Mouse (Mus musculus) myocyte (in vitro differentiated cells): ENCODE measurements around the gene 1110032A03Rik. TPM values are rescaled to one million over a fixed set of nuclear protein-coding genes. Genes with fewer than 3 reads are reported as not detected.
A peak's percentile ranks its signal among the peaks of the same experiment; 100 is the strongest.

ENCODE experiments used
- H3K27me3 ChIP-seq: one replicate; pipeline ENCODE4 v1.6.1; 2011; ENCODE audit not compliant: control insufficient read depth, insufficient read depth, insufficient read length
- H3K36me3 ChIP-seq: one replicate; pipeline ENCODE4 v1.6.1; 2011; ENCODE audit not compliant: control insufficient read depth, insufficient read depth
- H3K4me2 ChIP-seq: one replicate; pipeline ENCODE4 v1.6.1; 2011; ENCODE audit warnings: low read depth, control low read depth
- H3K4me3 ChIP-seq: one replicate; pipeline ENCODE4 v1.5.1; 2011; ENCODE audit warnings: mild to moderate bottlenecking, control low read depth, moderate library complexity
- H3K79me2 ChIP-seq: one replicate; pipeline ENCODE4 v1.6.1; 2011; ENCODE audit not compliant: control insufficient read depth, insufficient read depth
- H3ac ChIP-seq: one replicate; pipeline ENCODE4 v1.6.1; 2011; ENCODE audit not compliant: control insufficient read depth, insufficient read length
- CEBPB ChIP-seq: IDR thresholded peaks from 2 replicates; pipeline ENCODE4 v1.6.1; 2011; ENCODE audit warnings: mild to moderate bottlenecking, moderate library complexity; ENCODE audit not compliant: poor library complexity, insufficient read depth, severe bottlenecking
- E2F4 ChIP-seq: IDR thresholded peaks from one replicate; pipeline ENCODE4 v1.6.1; 2011; ENCODE audit warnings: mild to moderate bottlenecking, control low read depth, moderate library complexity; ENCODE audit not compliant: insufficient read depth
- MAX ChIP-seq: IDR thresholded peaks from one replicate; pipeline ENCODE4 v1.6.1; 2011; ENCODE audit warnings: low read depth, mild to moderate bottlenecking, control low read depth
- MYOD1 ChIP-seq, 3 experiments: IDR thresholded peaks; one replicate each; pipeline ENCODE4 v1.6.1; 2011; ENCODE audit warnings: control low read depth in 2 of 3, low read depth in 2 of 3, mild to moderate bottlenecking in 2 of 3, moderate library complexity in 1 of 3; ENCODE audit not compliant: insufficient read length in 2 of 3, control insufficient read depth in 1 of 3
- MYOG ChIP-seq, 3 experiments: IDR thresholded peaks; one replicate each; pipeline ENCODE4 v1.6.1; 2011; ENCODE audit warnings: control low read depth in 2 of 3, low read depth in 2 of 3, mild to moderate bottlenecking in 2 of 3; ENCODE audit not compliant: insufficient read length in 2 of 3, control insufficient read depth in 1 of 3, insufficient read depth in 1 of 3
- POLR2A ChIP-seq: IDR thresholded peaks from one replicate; pipeline ENCODE4 v1.6.1; 2011; ENCODE audit warnings: low read depth, mild to moderate bottlenecking, control low read depth, moderate library complexity; ENCODE audit not compliant: insufficient read length
- POLR2AphosphoS2 ChIP-seq: IDR thresholded peaks from one replicate; pipeline ENCODE4 v1.6.1; 2011; ENCODE audit warnings: low read depth, control low read depth; ENCODE audit not compliant: insufficient read length
- REST ChIP-seq: IDR thresholded peaks from one replicate; pipeline ENCODE4 v1.6.1; 2011; ENCODE audit warnings: mild to moderate bottlenecking, control low read depth, moderate library complexity; ENCODE audit not compliant: insufficient read depth, insufficient read length
- SRF ChIP-seq: IDR thresholded peaks from one replicate; pipeline ENCODE4 v1.6.1; 2011; ENCODE audit warnings: low read depth; ENCODE audit not compliant: control insufficient read depth, insufficient read length
- TCF12 ChIP-seq: IDR thresholded peaks from one replicate; pipeline ENCODE4 v1.6.1; 2011; ENCODE audit warnings: mild to moderate bottlenecking, control low read depth; ENCODE audit not compliant: poor library complexity, insufficient read depth, severe bottlenecking
- TCF3 ChIP-seq: IDR thresholded peaks from one replicate; pipeline ENCODE4 v1.6.1; 2011; ENCODE audit warnings: low read depth, control low read depth; ENCODE audit not compliant: insufficient read length
- USF1 ChIP-seq: IDR thresholded peaks from one replicate; pipeline ENCODE4 v1.6.1; 2011; ENCODE audit warnings: low read depth, mild to moderate bottlenecking, control low read depth, moderate library complexity
- polyA plus RNA-seq: library from polyadenylated mRNA; unstranded; fragments of >200 nt; fragmentation: generic; extraction: Trizol; gene quantifications from one replicate; pipeline ENCODE4 v1.2.1, GENCODE M21; 2012; ENCODE audit warnings: missing spikeins

1110032A03Rik gene
- polyA plus RNA-seq, result 12.8 TPM

- H3K27me3 ChIP-seq, result no peaks in the 10 kb centered on the region
- peaks cover 4% of the 10 kb centered on the region for H3K79me2 ChIP-seq
- H3ac ChIP-seq, result peak within 1 kb of the TSS; percentile 71
- TF ChIP-seq POLR2A, result peak; percentile 55
- TF ChIP-seq MYOG (IDR thresholded peaks at IDR 0.05; ENCODE audit: control insufficient read depth in 1 of 3, insufficient read depth in 1 of 3, insufficient read length in 2 of 3, low read depth in 2 of 3), result peak in 1 of 3 experiments; percentile 14
- no peak for TF ChIP-seq TCF12
- H3K36me3 ChIP-seq, result no peaks in the 10 kb centered on the region
- H3K4me2 ChIP-seq, result peak within 1 kb of the TSS; percentile 97
- peak within 1 kb of the TSS; percentile 39 for H3K4me3 ChIP-seq
These were observed at the start of gene 1110032A03Rik, which contains the start of gene Alg9 for GRCm38 (mm10) chr9:50774991-50775612. TSS of gene 1110032A03Rik (minus strand) at chr9:50775520. TSS of gene Alg9 (plus strand) at chr9:50775019.

GRCm38 (mm10) chr9:50823779-50824453 is 48.6 kb upstream of the 1110032A03Rik start:
- no peak for TF ChIP-seq REST
- TF ChIP-seq MYOG (IDR thresholded peaks at IDR 0.05; ENCODE audit: control insufficient read depth in 1 of 3, insufficient read depth in 1 of 3, insufficient read length in 2 of 3, low read depth in 2 of 3), result no peak
- TF ChIP-seq SRF, result no peak
- TF ChIP-seq CEBPB, result no peak
- TF ChIP-seq TCF3, result no peak
- no peak for TF ChIP-seq E2F4
- TF ChIP-seq MYOD1 (IDR thresholded peaks at IDR 0.05; ENCODE audit: control insufficient read depth in 1 of 3, insufficient read length in 2 of 3, low read depth in 2 of 3), result no peak
- Histone ChIP-seq H3K27me3 (no peaks in the 10 kb centered on the region), H3K4me3 (no peak overlapping the region), H3ac (no peak overlapping the region), H3K79me2 (no peaks in the 10 kb centered on the region), H3K36me3 (no peaks in the 10 kb centered on the region), H3K4me2 (no peak overlapping the region)

- Histone ChIP-seq H3K79me2 (no peaks in the 10 kb centered on the region), H3K4me3 (no peak overlapping the region), H3K27me3 (no peaks in the 10 kb centered on the region), H3ac (no peak overlapping the region), H3K4me2 (no peak overlapping the region), H3K36me3 (no peaks in the 10 kb centered on the region)
- TF ChIP-seq USF1, result no peak
- TF ChIP-seq MYOD1 (IDR thresholded peaks at IDR 0.05; ENCODE audit: control insufficient read depth in 1 of 3, insufficient read length in 2 of 3, low read depth in 2 of 3), result no peak
- no peak for TF ChIP-seq CEBPB
- no peak for TF ChIP-seq MAX
- TF ChIP-seq TCF3, result no peak
- TF ChIP-seq E2F4, result no peak
- no peak for TF ChIP-seq MYOG (IDR thresholded peaks at IDR 0.05; ENCODE audit: control insufficient read depth in 1 of 3, insufficient read depth in 1 of 3, insufficient read length in 2 of 3, low read depth in 2 of 3)
- no peak for TF ChIP-seq REST
- TF ChIP-seq TCF12, result no peak
- TF ChIP-seq POLR2AphosphoS2, result no peak
- no peak for TF ChIP-seq SRF
- no peak for TF ChIP-seq POLR2A
These were observed 46.9 kb upstream of the 1110032A03Rik start for GRCm38 (mm10) chr9:50822216-50822615.

- TF ChIP-seq E2F4, result no peak
- no peak for TF ChIP-seq TCF12
- no peak for TF ChIP-seq CEBPB
- TF ChIP-seq TCF3, result no peak
- no peak for TF ChIP-seq MAX
- no peak for TF ChIP-seq MYOG (IDR thresholded peaks at IDR 0.05; ENCODE audit: control insufficient read depth in 1 of 3, insufficient read depth in 1 of 3, insufficient read length in 2 of 3, low read depth in 2 of 3)
- no peak for TF ChIP-seq SRF
- TF ChIP-seq MYOD1 (IDR thresholded peaks at IDR 0.05; ENCODE audit: control insufficient read depth in 1 of 3, insufficient read length in 2 of 3, low read depth in 2 of 3), result no peak
- TF ChIP-seq REST, result no peak
- TF ChIP-seq USF1, result no peak
- no peak for TF ChIP-seq POLR2A
- no peak for TF ChIP-seq POLR2AphosphoS2
- no peaks in the 10 kb centered on the region for H3K36me3 ChIP-seq
- no peak overlapping the region for H3K4me3 ChIP-seq
These were observed 46.3 kb upstream of the 1110032A03Rik start for GRCm38 (mm10) chr9:50821651-50822050.

GRCm38 (mm10) chr9:50819716-50820115 is 44.4 kb upstream of the 1110032A03Rik start:
- Histone ChIP-seq H3K79me2 (no peaks in the 10 kb centered on the region), H3K36me3 (no peaks in the 10 kb centered on the region), H3K4me3 (no peak overlapping the region), H3ac (no peak overlapping the region), H3K4me2 (no peak overlapping the region), H3K27me3 (no peaks in the 10 kb centered on the region)
- TF ChIP-seq USF1 (no peak), TCF3 (no peak), SRF (no peak), CEBPB (no peak), MYOD1 (IDR thresholded peaks at IDR 0.05; ENCODE audit: control insufficient read depth in 1 of 3, insufficient read length in 2 of 3, low read depth in 2 of 3) (no peak), E2F4 (no peak), TCF12 (no peak), MYOG (IDR thresholded peaks at IDR 0.05; ENCODE audit: control insufficient read depth in 1 of 3, insufficient read depth in 1 of 3, insufficient read length in 2 of 3, low read depth in 2 of 3) (no peak), POLR2AphosphoS2 (no peak), MAX (no peak), REST (no peak), POLR2A (no peak)

More at GRCm38 (mm10) chr9:50821651-50822050, 46.3 kb upstream of the 1110032A03Rik start:
- no peaks in the 10 kb centered on the region for H3K79me2 ChIP-seq
- no peak overlapping the region for H3K4me2 ChIP-seq
- no peak overlapping the region for H3ac ChIP-seq
- no peaks in the 10 kb centered on the region for H3K27me3 ChIP-seq
